Mouse (Mus musculus): ENCODE results near the gene Mamstr.
"Not testable (repeated sequence)": the region's sequence is repeated elsewhere in the genome, so short reads cannot be mapped to it uniquely, and the experiment has no call there.

The Mamstr gene

DNA sequence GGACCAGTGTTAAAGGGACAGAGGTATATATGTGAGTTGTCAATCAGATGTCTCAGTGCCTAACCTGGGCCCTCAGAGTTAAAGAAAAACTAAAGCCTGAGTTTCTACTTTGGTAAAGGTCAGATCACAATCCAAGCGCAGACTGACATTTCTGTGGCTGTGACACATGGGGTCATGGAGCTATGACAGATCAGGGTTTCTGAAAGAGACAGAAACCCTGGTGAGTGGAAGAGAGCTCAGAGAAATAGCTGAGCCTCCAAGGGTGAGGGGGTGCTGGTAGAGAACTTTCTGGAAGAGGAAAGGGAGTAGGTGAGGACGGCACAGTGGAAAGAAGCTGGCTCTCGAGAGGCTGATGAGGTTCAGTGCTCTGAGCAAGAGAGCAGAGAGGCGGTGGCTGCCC lies 6.9 kb downstream of the Mamstr start:
- DNase-seq (ENCODE audit: inconsistent age in 2 of 2, low spot score in 1 of 2), result peak; percentile 58 to 85

DNA sequence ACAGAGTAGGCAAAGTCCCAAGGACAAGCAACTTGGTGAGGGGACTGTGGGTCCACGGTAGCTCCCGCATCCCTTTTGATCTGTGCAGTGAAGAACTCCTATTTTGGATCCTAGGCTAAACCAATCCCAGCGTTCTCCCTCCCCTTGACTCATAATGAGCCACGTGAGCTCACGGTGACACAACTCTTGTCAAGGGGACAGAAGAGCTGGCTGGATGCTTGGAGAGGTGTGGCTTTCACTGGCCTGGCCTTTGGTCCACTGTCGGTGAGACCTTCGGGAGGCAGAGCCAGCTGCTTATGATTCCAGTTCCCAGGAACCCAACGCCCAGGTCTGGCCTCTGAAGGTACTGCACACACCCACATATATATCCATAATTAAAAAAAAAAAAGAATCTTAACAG lies 9.6 kb downstream of the Mamstr start:
- peak in 1 of 2 experiments; percentile 74 for DNase-seq (ENCODE audit: inconsistent age in 2 of 2, low spot score in 1 of 2)

DNA sequence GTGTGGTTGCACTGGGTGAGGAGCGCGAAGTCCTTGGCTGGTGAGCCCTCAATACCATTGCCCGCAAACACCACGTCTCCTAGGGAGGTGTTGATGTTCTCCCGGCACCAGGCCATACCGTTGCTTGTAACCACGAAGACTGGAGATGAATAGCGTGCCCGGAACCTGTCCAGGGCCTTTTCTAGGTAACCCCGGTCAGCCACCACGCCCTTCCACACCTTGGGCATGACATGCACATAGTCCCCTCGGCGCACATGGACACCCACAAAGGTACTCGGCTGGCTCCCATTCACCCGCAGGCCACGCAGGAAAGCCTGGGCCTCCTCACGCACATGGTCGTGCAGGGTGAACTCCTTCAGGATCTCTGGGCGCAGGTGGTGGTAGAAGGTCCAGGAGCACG lies 10.7 kb downstream of the Mamstr start:
- DNase-seq (ENCODE audit: inconsistent age in 2 of 2, low spot score in 1 of 2), result not testable (repeated sequence)

DNA sequence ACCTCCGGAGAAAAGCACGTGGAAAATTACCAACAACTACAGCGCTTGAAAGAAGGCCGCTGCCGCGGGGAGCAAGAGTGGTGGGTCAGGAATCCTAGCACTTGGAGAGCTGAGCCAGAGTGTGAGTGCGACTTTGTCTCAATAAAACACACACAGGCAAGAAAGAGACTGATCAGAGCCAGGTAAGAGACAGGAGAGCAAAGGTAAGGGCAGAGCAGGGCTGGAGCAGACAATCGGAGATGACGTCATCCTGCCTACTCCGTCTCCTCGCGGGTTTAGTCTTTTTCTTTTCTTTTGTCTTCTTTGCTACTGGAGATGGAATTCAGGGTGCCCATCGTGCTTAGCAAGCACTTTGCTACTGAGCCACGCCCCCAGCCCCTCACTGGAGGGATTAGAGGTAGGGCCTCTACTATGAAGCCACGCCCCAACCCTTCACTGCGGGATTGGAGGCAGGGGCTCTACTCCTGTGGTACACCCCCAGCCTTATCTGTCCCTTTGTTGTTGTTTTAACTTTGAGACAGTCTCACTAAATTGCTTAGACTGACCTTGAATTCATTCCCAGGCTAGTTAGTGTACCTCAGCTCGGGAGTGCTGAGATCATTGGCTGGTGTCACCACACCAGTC lies 14.8 kb downstream of the Mamstr start:
- peak; percentile 45 to 66 for DNase-seq (ENCODE audit: inconsistent age in 2 of 2, low spot score in 1 of 2)

DNA sequence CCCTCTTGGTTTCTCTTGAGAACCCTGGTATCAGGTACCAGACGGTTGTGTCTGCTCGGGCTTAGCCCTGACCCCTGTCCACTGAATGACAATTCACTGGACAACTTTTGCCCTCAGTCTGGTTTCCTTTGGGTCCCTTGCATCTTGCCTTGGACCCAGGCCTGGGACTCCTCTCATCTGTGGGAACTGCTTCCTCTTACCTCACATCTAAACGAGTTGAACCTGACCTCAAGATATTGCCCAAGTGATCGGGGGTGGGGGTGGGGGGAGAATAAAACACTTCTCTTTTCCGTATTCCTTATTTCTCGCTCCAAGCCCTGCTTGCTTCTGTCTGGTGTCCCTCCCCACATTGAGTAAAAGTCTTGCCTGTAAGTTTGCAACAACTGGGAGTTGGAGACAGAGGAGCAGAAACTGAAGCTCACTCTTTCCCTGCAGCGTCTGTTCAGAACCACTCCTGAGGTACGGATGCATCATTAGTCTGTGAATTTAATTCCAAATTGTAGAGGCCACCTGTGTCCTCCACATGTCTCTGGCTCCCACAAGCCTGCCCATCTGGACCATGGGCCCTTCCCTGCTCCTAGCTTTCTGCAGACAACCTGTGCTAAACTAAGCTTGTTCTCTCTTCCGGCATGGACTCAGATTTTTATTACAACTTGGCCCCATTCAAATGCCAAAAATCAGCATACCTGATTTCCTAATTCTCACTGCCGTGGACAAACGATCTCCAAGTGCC lies 21.1 kb downstream of the Mamstr start:
- DNase-seq (ENCODE audit: inconsistent age in 2 of 2, low spot score in 1 of 2), result no peak

DNA sequence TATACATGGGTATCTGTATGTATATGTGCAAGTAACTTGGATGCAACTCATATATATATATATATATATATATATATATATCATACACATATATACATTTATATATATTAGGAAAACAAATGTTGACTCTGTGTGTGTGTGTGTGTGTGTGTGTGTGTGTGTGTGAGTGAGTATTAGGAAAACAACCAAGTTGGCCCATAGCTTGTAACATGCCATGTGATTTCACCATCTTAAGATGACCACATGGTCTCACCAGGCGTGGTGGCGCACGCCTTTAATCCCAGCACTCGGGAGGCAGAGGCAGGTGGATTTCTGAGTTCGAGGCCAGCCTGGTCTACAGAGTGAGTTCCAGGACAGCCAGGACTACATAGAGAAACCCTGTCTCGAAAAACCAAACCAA lies 21.9 kb downstream of the Mamstr start:
- not testable (repeated sequence) for DNase-seq (ENCODE audit: inconsistent age in 2 of 2, low spot score in 1 of 2)

DNA sequence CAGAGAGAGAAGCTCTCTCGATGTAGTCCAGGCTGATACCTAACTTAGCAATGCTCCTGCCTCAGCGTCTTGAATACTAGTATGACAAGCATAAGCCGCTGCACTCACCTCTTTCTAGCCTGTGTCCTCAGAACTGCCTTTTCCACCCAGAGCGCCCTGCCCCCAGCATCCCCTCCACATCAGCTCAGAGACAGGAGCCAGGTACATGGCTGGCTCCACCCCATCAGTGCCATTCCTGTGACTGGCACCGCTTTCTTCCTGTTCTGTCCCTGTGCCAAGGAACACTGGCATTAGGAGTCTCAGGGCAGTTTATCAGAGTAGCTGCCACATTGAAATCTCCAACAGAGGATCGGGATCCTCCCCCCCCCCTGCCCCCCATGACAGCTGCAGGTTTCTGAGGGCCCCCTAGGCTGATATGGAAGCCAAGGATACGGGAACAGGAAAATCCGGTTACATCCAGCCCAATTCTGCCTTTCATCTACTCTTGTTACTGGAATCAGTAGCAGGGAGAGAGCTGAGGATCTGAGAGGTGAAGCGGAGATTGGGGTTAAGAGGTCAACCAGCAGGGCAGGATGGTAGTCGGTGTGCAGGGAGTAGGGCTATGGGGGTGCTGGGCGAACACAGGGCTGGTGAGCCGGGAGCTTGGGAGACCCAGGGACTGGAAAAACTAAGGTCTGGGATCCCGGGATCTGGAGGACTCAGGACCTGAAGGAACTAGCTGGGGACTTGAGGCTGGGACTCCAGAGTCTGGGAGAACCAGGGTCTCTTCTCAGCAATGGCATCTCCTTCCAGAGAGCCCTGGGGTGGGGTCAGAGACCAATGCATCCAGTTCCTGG lies 25.7 kb downstream of the Mamstr start:
- DNase-seq (ENCODE audit: inconsistent age in 2 of 2, low spot score in 1 of 2), result peak in 1 of 2 experiments; percentile 43

DNA sequence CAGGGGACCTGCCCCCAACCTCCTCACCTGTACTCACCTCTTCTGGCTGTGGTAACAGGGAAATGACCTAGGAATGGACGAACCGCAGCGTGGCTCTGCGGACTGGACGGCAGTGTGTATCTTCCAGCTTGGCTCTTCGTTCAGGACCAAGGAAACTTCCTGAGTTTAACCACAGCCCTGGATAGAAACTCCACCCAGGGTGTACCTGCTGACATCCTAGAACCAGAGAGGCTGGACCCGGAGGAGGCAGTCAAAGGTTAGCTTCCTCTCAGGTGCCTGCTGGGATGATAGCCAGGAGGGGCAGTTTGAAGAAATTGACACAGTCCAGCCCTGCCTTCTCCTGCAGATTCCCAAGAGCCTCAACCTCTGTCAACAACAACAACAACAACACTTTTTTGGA lies 26.4 kb downstream of the Mamstr start, which contains the start of gene Fut2:
Gene Fut2 (minus strand): TSS at position 234 of the 400 bp plus-strand sequence.
- DNase-seq (ENCODE audit: inconsistent age in 2 of 2, low spot score in 1 of 2), result no peak

DNA sequence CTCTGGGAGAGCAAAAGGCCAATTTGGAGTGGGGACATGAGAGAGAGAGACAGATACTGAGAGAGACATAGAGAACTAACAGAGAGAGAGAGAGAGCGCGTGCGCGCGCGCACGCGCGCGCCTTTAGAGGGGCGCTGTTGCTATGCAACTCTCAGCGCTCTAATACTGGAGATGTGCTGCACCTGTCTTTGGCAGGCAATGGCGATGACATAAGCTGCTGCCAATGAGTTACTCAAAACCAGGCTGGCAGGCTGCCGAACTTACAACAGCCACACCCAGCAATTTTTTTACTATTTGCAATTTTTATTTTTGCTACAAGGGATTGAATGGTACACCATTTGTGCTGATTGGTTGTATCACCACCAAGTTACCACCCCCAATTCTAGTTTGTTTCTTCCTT lies 28.0 kb downstream of the Mamstr start:
- DNase-seq (ENCODE audit: inconsistent age in 2 of 2, low spot score in 1 of 2), result no peak

DNA sequence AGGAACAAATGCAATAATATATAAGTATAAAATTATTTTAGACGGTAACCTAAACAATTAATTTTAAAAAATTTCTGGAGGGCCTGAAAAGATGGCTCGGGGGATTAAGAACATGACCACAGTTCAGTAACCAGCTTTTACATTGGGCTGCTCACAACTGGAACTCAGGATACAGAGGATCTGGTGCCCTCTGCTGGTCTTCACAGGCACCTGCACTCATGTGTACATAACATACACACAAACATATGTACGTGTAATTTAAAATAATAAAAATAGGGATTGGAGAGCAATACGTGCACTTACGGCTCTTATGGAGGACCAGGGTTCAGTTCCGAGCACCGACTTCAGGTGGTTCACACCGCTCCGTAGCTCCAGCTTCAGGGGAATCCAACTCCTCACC lies 29.1 kb downstream of the Mamstr start:
- no peak for DNase-seq (ENCODE audit: inconsistent age in 2 of 2, low spot score in 1 of 2)

DNA sequence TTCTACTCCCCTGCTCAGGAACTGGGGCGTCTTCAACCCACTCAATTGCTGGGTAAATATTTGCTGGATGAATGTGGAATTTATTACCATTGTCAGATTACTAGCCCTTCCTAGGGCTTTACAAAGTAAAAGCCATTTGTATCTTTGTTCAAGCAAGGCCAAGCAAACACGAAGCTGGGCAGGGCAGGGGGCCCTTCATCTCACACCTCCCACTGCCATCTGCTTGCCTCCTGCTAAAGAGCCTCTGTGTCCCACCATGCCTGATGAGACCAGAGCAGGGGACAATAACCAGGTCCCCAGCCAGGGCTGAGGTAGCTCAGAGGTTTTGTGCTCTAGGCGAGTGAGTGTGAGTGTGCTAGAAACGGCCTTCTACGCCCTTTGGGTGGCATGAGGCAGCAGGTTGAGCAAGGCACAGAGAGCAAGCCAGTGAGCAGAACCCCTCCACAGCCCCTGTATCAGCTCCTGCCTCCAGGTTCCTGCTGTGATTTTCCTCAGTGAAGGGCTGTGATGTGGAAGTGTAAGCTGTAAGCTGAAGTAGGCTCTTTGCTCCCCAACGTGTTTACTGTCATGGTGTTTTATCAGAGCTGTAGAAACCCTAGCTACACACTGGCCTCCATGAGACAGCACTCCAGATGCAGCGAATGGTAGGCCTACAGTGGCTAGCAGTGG lies 38.0 kb downstream of the Mamstr start:
- DNase-seq (ENCODE audit: inconsistent age in 2 of 2, low spot score in 1 of 2), result peak in 1 of 2 experiments; percentile 56

DNA sequence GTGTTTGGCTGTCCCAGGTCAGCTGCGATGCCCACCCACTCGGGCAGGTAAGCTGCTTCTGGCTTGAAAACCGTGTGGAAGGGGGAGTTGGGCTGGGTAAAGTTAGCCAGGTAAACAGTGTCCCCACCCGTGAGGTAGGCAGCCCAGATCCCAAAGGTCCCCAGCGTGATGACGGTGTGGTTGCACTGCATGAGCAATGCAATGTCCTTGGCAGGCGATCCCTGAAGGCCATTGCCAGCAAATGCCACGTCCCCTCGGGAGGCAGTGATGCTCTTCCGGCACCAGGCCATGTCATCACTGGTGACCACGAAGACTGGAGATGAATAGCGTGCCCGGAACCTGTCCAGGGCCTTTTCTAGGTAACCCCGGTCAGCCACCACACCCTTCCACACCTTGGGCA lies 38.7 kb downstream of the Mamstr start:
- peak; percentile 86 to 88 for DNase-seq (ENCODE audit: inconsistent age in 2 of 2, low spot score in 1 of 2)

DNA sequence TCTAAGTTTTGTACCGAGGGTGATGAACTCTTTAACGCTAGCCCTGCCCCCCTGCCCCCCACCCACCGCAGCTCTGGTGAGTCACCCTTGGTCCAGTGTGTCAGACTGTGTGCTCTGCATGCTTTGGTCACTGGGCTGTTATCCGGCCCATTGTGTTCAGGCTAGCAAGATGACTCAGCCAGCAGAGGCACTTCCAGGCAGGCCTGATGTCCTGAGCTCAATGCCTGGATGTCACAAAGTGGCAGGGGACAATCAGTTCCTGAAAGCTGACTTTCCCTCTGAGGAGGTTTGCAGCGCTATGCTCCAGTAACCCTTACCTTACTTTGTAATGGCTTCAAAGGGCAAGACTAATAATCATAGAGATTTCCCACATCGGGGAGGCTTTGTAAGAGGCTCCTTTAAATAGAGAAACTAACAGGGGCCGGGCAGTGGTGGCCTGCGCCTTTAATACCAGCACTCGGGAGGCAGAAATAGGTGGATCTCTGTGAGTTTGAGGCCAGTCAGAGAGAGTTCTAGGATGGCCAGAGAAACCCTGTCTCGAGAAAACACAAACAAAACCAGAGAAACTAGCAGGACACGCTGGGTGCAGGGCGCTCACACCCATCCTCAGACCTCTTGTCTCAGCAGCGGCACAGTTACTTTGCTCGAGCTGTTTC lies 40.3 kb downstream of the Mamstr start:
- DNase-seq (ENCODE audit: inconsistent age in 2 of 2, low spot score in 1 of 2), result peak; percentile 89 to 91

DNA sequence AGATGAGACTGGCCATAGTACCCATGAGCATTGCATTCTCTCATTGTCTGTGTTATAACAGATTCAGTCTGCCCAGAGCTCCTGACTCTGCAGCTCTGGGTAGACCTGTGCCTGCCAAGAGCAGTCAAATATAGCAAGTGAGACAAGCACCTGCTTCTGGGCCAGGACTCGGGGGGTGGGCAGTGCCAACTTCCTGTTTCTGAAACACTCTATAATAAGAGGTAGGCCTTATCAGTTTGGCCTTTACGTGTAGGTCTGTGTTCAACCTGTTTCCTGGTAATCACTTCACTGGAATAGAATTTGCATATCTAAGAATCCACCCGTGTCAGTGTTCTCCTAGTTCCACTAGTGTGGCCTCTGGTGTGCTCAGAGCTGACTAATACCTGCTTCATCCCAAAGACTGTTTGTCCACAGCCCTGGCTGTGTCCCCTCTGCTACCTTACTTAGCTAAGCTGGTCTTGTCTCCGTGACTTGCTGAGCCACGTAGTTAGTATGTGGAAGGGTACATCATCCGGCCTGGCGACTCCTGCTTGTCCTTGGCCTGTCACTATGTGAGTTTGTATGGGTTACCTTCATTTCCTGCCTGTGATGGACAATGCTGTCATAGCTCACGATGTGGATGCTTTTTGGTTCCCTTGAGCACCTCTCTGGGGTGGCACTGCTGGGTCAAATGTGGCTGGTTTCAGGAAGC lies 41.4 kb downstream of the Mamstr start:
- peak; percentile 49 to 65 for DNase-seq (ENCODE audit: inconsistent age in 2 of 2, low spot score in 1 of 2)

DNA sequence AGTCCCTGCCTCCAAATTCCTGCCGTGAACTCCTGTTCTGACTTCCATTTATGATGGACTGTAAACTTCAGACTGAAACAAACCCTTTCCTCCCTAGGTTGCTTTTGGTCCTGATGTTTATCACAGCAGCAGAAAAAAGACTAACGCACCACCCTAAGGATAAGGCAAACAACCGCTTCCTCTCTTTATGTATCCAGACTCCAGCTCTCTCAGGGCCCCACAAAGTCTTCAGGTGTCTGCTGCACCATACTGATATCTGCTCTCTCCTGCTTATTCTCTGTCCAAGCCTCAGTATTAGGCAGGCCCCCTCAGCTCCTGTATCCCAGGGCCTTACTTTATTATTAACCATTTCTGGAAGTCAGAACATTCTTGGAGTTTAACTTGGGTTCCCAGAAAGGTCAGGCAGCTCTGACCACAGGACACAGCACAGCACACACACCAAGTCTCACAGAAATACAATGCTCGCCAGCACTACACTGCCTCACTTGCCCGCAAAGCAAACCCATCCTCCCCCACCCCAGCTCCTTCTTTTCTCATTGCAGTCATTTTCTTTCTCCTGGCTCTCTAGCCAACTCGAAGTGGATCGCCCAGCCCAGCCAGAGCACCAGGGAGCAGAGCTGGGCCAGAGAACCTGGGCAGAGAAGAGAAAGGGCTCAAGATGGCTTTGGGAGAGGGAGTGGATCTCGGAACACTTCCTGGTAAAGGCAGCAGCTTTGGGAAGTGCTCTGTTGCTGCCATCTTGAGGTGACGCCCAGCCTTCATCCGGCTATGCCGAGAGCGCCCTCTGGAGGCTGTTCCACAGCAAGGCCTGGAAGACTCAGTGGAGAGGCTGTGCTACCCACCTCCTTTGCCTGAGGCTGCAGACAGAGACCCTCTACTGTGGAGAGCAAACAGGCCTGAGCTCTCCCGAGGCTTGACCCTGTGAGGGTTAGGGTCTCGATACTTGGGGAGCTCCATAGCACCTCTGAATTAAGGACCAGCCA lies 42.7 kb downstream of the Mamstr start:
- DNase-seq (ENCODE audit: inconsistent age in 2 of 2, low spot score in 1 of 2), result peak; percentile 89 to 95

DNA sequence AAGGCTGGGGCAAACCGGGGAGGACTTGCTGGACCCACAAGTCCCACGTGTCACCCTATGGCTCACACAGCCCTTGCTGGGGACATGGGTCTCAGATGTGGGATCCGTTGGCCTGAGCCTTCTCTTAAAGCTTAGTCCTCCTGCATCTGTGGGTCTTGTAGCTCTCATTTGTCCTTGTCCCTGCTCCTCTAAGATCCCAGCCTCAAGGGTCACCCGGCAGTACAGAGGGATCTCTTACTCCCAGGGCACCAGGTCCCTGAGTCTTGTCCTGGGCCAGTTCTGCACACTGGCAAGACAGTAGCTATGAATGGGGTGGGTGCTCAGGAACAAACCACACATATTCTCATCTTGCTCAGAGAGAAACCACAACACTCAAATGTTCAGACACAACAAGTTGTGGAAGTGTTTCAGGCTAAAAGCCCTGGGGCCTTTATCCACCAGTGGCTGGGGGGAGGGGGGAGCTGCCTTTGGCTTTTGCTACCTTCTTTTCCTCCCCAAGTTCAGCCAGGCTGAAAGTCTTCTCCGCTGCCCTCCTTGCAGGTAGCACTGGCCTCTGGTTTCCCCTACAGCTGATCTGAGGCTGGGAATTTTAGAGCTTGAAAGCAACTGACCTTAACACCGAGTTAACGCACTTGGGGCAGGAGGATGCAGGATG lies 43.7 kb downstream of the Mamstr start, which contains the start of gene Ntn5:
Gene Ntn5 (plus strand): TSS at position 627 of the 655 bp plus-strand sequence.
- DNase-seq (ENCODE audit: inconsistent age in 2 of 2, low spot score in 1 of 2), result no peak

DNA sequence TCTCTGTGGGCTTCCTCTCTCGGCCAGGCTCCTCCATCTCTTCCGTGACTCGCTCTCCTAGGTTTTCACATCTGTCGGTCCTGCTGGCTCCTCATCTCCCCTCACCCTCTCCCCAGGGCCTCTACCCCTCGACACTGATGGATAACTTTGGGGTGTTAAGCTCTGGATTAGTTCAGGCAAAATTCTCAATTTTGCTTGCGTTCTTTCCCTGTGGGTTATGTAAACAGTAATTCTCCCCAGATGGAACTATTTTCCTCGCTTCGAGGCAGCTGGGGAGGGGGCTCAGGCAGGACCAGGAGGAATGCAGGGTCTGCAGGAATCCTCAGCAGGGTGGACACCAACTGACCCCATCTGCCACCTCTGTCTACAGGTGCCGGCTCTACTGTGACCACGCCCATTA lies 46.0 kb downstream of the Mamstr start:
- no peak for DNase-seq (ENCODE audit: inconsistent age in 2 of 2, low spot score in 1 of 2)

DNA sequence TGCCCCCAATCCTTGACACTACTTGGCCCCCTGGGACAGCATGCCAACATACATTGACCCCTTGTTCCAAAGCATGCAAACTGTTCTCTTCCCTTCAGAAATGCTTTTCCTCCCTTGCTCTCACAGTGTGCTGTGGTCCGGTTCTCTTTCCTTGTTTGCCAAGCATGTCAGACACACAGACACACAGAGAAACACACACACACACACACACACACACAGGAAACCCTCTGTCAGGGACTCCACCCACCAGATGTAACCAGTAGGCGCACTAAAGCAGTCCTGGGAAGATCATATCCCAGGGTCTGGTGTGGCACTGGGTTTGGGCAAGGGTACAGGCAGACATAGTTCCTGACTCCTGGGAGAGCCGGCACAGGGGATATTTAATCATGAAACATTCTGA lies 47.1 kb downstream of the Mamstr start:
- no peak for DNase-seq (ENCODE audit: inconsistent age in 2 of 2, low spot score in 1 of 2)
